Mouse (Mus musculus) layer of hippocampus, adult 2 months (tissue): ENCODE results near the gene Cox19. TPM values are rescaled to one million over a fixed set of nuclear protein-coding genes. Genes with fewer than 3 reads are reported as not detected.

Experiments
- DNase-seq, 2 experiments: peaks; one replicate each; pipeline ENCODE4 v3.0.0; 2022; ENCODE audit warnings: low spot score in 2 of 2
- H3K27ac ChIP-seq: fragments of 200-600 bp; 2 replicates; pipeline ENCODE4 v1.8.1; 2022
- H3K4me3 ChIP-seq: fragments of 200-600 bp; 2 replicates; pipeline ENCODE4 v1.8.1; 2022; ENCODE audit warnings: mild to moderate bottlenecking
- CTCF ChIP-seq: fragments of 200-600 bp; conservative IDR thresholded peaks from 2 replicates; pipeline ENCODE4 v1.8.1; 2022; ENCODE audit warnings: antibody characterized with exemption, mild to moderate bottlenecking, moderate library complexity
- total RNA-seq, 2 experiments: library from RNA; stranded (reverse); gene quantifications; 2 replicates each; pipeline ENCODE4 v1.2.3; 2021

Cox19 gene
- total RNA-seq, 2 experiments from 2014 or later, result 74.3 to 76.8 TPM

- TF ChIP-seq CTCF, result no peak
- no peak overlapping the region for H3K4me3 ChIP-seq
- H3K27ac ChIP-seq, result no peak overlapping the region
- no peak for DNase-seq
Observed at GRCm38 (mm10) chr5:139327634-139328020, 23.6 kb downstream of the Cox19 start.

DNA sequence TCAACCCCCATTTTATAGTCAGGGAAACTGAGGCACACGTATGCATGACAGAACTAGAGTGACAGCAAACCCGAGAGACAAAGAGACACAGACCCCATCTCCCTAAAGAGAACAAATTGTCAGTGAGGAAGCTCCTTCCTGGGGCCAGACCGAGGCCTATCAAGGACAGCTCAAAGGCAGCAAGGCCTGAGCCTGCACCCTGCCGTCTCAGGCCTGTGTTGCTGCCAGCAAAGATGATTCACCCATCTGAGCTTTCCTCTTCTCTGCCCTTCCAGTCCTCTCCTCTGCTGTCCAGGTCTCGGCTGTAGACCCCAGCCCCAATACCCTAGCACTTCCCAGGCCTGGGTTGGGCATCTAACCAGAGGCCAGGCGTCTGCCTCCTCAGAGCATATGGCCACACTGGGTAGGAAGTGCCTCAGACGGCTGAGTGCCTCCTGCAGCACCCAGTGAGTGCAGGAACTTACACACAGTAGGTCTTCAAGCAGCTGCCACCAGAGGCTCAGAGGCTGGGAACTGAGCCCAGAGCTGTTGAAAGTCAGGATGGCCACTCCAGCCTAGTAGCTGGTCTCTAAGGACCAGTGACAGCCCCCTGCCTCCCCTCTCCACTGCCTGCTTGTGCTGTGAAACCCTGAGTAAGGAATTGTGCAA is 24.1 kb downstream of the Cox19 start:
- no peak overlapping the region for H3K4me3 ChIP-seq
- DNase-seq, result no peak
- H3K27ac ChIP-seq, result no peak overlapping the region
- TF ChIP-seq CTCF, result no peak

GRCm38 (mm10) chr5:139326111-139326696 is 25.0 kb downstream of the Cox19 start:
- no peak overlapping the region for H3K4me3 ChIP-seq
- H3K27ac ChIP-seq, result peak overlapping the region; percentile 53; the same call in 1 of the 2 replicates
- no peak for TF ChIP-seq CTCF
- DNase-seq, result no peak

DNA sequence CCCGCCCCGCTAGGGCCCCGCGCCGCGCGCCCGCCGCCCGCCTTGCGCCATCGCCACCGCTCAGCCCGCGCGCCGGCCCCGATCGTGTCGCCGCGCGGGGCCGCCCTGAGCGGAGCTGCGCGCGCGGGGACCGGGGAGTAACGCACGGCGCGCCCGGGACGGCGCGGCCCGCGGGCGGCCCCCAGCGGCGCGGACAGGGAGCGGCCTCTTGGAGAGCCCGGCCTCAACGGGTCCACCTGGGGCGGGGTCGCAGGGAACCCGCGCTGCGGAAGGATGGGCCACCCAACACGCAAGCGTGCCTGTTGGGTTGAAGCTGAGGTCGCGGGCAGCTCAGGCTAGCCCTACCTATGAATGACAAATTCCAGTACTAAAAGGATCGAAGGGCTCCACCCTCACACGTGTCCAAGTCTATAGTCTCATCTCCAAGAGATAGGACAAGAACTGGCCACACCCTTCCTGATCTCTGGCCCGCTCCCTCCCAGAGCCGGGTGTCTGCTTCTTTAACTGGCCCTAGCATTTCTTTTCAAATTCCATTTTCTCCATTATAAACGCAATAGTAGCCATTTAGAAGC is 25.7 kb downstream of the Cox19 start, which contains the start of gene Adap1:
Gene Adap1, minus strand, starts transcription at position 228 of the 572 bp plus-strand sequence.
- Histone ChIP-seq H3K4me3 (peak within 1 kb of the TSS; percentile 59), H3K27ac (peak within 1 kb of the TSS; percentile 98)
- DNase-seq, result peak; percentile 52 to 72
- TF ChIP-seq CTCF, result peak; percentile 73

DNA sequence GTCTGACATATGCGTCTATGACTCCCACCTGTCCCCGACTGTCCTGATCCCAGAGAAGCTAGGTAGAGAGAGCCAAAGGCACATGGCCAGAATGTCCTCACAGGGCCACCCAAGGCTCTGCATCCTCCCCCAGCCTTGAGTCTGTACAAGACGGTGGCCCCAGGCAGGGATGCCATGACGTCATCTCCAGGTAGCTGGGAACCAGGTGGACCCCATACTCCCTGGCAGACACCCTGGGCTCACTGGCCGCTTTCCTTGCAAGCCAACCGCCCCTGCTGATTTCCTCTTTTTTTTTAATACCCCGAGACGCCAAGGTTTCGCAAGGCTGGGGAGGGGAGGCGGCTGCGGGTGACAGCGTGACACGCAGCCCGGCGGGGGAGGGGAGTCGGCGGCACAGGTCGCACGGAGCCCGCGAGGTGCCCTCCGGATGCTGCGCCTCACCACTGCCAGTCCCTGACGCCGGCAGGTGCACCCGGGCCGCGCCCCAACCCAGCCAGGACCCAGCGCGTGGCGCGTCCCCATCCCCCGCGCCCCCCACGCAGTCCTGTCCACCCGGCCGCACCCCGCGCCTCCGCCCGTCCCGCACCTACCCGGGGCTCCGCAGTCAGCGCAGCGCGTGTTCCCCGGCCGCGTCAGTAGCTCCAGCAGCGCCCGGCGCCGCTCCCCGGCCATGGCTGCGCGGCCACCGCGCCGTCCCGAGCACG is 26.4 kb downstream of the Cox19 start:
- Histone ChIP-seq H3K27ac (peak overlapping the region; percentile 98), H3K4me3 (peak overlapping the region; percentile 59)
- peak; percentile 34 to 42 for DNase-seq
- no peak for TF ChIP-seq CTCF

DNA sequence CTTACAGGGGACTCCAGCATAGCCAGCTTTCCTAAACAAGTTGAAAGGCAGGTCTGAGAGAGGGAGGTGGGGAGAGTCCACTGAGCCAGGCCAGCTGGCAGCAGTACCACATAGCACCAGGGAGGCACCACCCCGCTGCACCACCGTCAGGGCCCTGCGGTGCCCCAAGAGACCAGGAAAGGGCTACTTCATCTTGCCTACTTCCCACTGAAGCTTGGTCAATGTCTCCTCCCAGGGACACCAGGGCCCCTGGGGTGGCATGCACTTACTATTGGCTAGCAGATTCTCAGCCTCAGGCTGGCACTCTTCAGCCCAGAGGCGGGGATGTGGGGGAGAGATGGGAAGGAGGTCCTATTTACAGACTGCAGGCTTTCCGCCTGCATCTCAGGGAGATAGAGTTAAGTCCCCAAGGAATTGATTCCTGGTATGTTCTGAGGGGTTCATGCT is 27.1 kb downstream of the Cox19 start:
- peak in 1 of 2 experiments; percentile 26 for DNase-seq
- H3K27ac ChIP-seq, result peak overlapping the region; percentile 98
- peak; percentile 45 for TF ChIP-seq CTCF

DNA sequence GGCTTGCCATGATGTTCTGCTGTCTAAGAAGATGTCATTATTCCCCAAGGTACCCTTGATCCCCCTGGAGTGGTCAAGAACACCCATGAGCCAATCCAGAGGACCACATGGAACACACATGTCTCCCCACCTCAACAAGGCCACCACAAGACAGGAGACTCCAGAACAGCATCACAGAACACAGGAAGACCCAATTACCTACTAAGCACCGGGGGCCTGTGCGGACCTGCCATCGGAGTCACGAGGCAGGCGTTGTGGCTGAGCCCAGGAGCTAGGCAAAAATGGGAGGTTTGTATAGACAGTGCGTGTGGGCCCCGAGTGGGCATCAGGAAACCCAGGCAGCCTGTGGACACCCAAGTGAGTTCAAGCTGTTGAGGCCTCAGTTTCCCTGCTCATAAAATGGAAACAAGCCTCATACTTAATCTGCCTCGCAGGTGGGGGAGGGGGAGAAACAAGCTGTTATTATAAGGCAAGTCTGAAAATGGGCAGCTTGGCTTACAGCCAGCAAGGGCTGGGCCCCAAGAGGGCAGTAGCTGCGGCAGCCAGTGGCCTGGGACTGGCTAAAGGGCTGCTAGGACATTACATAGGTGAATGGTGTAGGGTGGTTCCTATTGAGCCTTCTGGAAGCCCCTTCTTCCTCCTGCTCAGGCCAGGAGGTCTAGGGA is 27.8 kb downstream of the Cox19 start:
- no peak for TF ChIP-seq CTCF
- no peak for DNase-seq
- H3K4me3 ChIP-seq, result peak overlapping the region; percentile 59
- peak overlapping the region; percentile 98 for H3K27ac ChIP-seq

More for the DNA sequence above, 27.1 kb downstream of the Cox19 start:
- peak overlapping the region; percentile 59 for H3K4me3 ChIP-seq

GRCm38 (mm10) chr5:139321331-139321730 is 29.9 kb downstream of the Cox19 start:
- no peak overlapping the region for H3K4me3 ChIP-seq
- no peak overlapping the region for H3K27ac ChIP-seq
- no peak for DNase-seq
- TF ChIP-seq CTCF, result no peak

- TF ChIP-seq CTCF, result no peak
- DNase-seq, result no peak
- Histone ChIP-seq H3K4me3 (no peak overlapping the region), H3K27ac (no peak overlapping the region; the same call in 1 of the 2 replicates)
Observed at GRCm38 (mm10) chr5:139320424-139320823, 30.8 kb downstream of the Cox19 start.

DNA sequence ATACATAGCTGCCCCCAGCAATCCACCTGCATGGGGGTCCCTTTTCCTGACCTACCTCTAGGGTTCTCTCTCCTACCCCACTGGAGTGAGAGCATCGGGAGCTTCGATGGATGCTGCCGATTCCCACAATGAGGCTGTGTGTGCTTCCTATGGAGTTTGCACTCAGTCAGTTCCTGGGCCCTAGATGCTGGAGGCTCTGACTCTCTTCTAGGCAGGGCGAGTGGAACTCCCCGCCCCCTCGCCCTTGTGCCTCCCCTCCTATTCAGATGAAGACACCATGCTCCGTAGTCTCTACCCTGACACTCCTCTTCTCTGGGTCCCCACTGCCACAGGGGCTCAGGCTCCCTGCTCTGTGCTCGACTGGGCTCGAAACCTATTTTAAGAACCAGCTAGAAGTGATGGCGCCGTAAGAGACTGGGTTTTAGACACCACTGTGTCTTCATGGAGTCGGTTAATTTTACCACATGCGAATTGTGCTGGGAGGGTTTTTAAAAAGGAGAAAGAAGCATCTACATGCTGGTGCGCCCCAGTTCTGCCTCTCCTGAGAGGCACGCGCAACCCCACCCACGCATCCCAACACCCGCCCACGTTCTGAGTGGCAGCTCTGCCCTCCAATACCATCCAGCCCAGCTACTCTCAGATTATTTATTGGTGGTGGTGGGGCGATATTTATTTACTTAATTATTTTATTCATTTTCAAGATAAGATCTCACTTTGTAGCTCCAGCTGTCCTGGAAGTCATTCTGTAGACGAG is 33.3 kb downstream of the Cox19 start:
- Histone ChIP-seq H3K4me3 (peak overlapping the region; percentile 17; the same call in 1 of the 2 replicates), H3K27ac (peak overlapping the region; percentile 52)
- DNase-seq, result peak; percentile 44 to 68
- no peak for TF ChIP-seq CTCF

GRCm38 (mm10) chr5:139316982-139317675 is 34.1 kb downstream of the Cox19 start:
- Histone ChIP-seq H3K4me3 (no peak overlapping the region), H3K27ac (peak overlapping the region; percentile 52; the same call in 1 of the 2 replicates)
- DNase-seq, result no peak
- no peak for TF ChIP-seq CTCF
